Mouse (Mus musculus): ENCODE data around the gene Abcd3. TPM values are rescaled to one million over a fixed set of nuclear protein-coding genes. Genes with fewer than 3 reads are reported as not detected.

Abcd3 gene
- polyA plus RNA-seq, 1 experiment from 2014 or later: 42.2 TPM

GRCm38 (mm10) chr3:121844658-121845057, 29.6 kb upstream of the Abcd3 start:
- 87% methylated on average over 6 of the region's 6 CpGs for WGBS (ENCODE audit: insufficient replicate concordance)
- Histone ChIP-seq H3K27me3 (ENCODE audit: control insufficient read depth, insufficient read depth, low read length) (no peaks in the 10 kb centered on the region), H3K9me3 (replicated peaks; ENCODE audit: control insufficient read depth, low read length) (no peaks in the 10 kb centered on the region), H3K4me3 (ENCODE audit: low read depth, low read length) (no peak overlapping the region), H3K27ac (ENCODE audit: low read depth, low read length) (no peak overlapping the region), H3K9ac (ENCODE audit: low read depth, low read length) (no peak overlapping the region), H3K36me3 (ENCODE audit: control insufficient read depth, insufficient read depth, low read length) (no peaks in the 10 kb centered on the region), H3K4me1 (ENCODE audit: control insufficient read depth, insufficient read depth, low read length) (no peaks in the 10 kb centered on the region), H3K4me2 (no peak overlapping the region)
- no peak for ATAC-seq (replicated peaks; ENCODE audit: insufficient number of reproducible peaks, low FRiP score, low TSS enrichment)

GRCm38 (mm10) chr3:121844013-121844412, 28.9 kb upstream of the Abcd3 start:
- Histone ChIP-seq H3K9me3 (replicated peaks; ENCODE audit: control insufficient read depth, low read length) (no peaks in the 10 kb centered on the region), H3K4me1 (ENCODE audit: control insufficient read depth, insufficient read depth, low read length) (no peaks in the 10 kb centered on the region), H3K4me3 (ENCODE audit: low read depth, low read length) (no peak overlapping the region), H3K27ac (ENCODE audit: low read depth, low read length) (no peak overlapping the region), H3K36me3 (ENCODE audit: control insufficient read depth, insufficient read depth, low read length) (no peaks in the 10 kb centered on the region), H3K9ac (ENCODE audit: low read depth, low read length) (no peak overlapping the region), H3K4me2 (no peak overlapping the region), H3K27me3 (ENCODE audit: control insufficient read depth, insufficient read depth, low read length) (no peaks in the 10 kb centered on the region)
- 72% methylated on average over 3 of the region's 3 CpGs for WGBS (ENCODE audit: insufficient replicate concordance)
- no peak for ATAC-seq (replicated peaks; ENCODE audit: insufficient number of reproducible peaks, low FRiP score, low TSS enrichment)

- ATAC-seq (replicated peaks; ENCODE audit: insufficient number of reproducible peaks, low FRiP score, low TSS enrichment): no peak
- Histone ChIP-seq H3K4me1 (ENCODE audit: control insufficient read depth, insufficient read depth, low read length) (no peaks in the 10 kb centered on the region), H3K4me2 (no peak overlapping the region), H3K4me3 (ENCODE audit: low read depth, low read length) (no peak overlapping the region), H3K27me3 (ENCODE audit: control insufficient read depth, insufficient read depth, low read length) (no peaks in the 10 kb centered on the region), H3K27ac (ENCODE audit: low read depth, low read length) (no peak overlapping the region), H3K9me3 (replicated peaks; ENCODE audit: control insufficient read depth, low read length) (no peaks in the 10 kb centered on the region), H3K9ac (ENCODE audit: low read depth, low read length) (no peak overlapping the region), H3K36me3 (ENCODE audit: control insufficient read depth, insufficient read depth, low read length) (no peaks in the 10 kb centered on the region)
- 86% methylated on average over 5 of the region's 5 CpGs for WGBS (ENCODE audit: insufficient replicate concordance)
Measured at GRCm38 (mm10) chr3:121843254-121843653, 28.2 kb upstream of the Abcd3 start.

GRCm38 (mm10) chr3:121842306-121842860, 27.3 kb upstream of the Abcd3 start:
- no peak overlapping the region for H3K27ac ChIP-seq (ENCODE audit: low read depth, low read length)
- no peak overlapping the region for H3K9ac ChIP-seq (ENCODE audit: low read depth, low read length)
- 65% methylated on average over 7 of the region's 7 CpGs for WGBS (ENCODE audit: insufficient replicate concordance)
- no peak for ATAC-seq (replicated peaks; ENCODE audit: insufficient number of reproducible peaks, low FRiP score, low TSS enrichment)
- no peaks in the 10 kb centered on the region for H3K4me1 ChIP-seq (ENCODE audit: control insufficient read depth, insufficient read depth, low read length)
- no peak overlapping the region for H3K4me2 ChIP-seq
- no peaks in the 10 kb centered on the region for H3K9me3 ChIP-seq (replicated peaks; ENCODE audit: control insufficient read depth, low read length)
- H3K4me3 ChIP-seq (ENCODE audit: low read depth, low read length): no peak overlapping the region
- H3K36me3 ChIP-seq (ENCODE audit: control insufficient read depth, insufficient read depth, low read length): no peaks in the 10 kb centered on the region
- no peaks in the 10 kb centered on the region for H3K27me3 ChIP-seq (ENCODE audit: control insufficient read depth, insufficient read depth, low read length)

- H3K9me3 ChIP-seq (replicated peaks; ENCODE audit: control insufficient read depth, low read length): no peaks in the 10 kb centered on the region
- no peaks in the 10 kb centered on the region for H3K27me3 ChIP-seq (ENCODE audit: control insufficient read depth, insufficient read depth, low read length)
- H3K36me3 ChIP-seq (ENCODE audit: control insufficient read depth, insufficient read depth, low read length): no peaks in the 10 kb centered on the region
- no peak overlapping the region for H3K9ac ChIP-seq (ENCODE audit: low read depth, low read length)
- no peak for ATAC-seq (replicated peaks; ENCODE audit: insufficient number of reproducible peaks, low FRiP score, low TSS enrichment)
- no peaks in the 10 kb centered on the region for H3K4me1 ChIP-seq (ENCODE audit: control insufficient read depth, insufficient read depth, low read length)
- H3K27ac ChIP-seq (ENCODE audit: low read depth, low read length): no peak overlapping the region
- H3K4me2 ChIP-seq: no peak overlapping the region
- H3K4me3 ChIP-seq (ENCODE audit: low read depth, low read length): no peak overlapping the region
- 74% methylated on average over 9 of the region's 9 CpGs for WGBS (ENCODE audit: insufficient replicate concordance)
Measured at GRCm38 (mm10) chr3:121841412-121842014, 26.4 kb upstream of the Abcd3 start.

GRCm38 (mm10) chr3:121840351-121840750, 25.2 kb upstream of the Abcd3 start:
- WGBS (ENCODE audit: insufficient replicate concordance): 72% methylated on average over 8 of the region's 8 CpGs
- H3K9me3 ChIP-seq (replicated peaks; ENCODE audit: control insufficient read depth, low read length): no peaks in the 10 kb centered on the region
- no peak overlapping the region for H3K9ac ChIP-seq (ENCODE audit: low read depth, low read length)
- no peaks in the 10 kb centered on the region for H3K4me1 ChIP-seq (ENCODE audit: control insufficient read depth, insufficient read depth, low read length)
- no peak for ATAC-seq (replicated peaks; ENCODE audit: insufficient number of reproducible peaks, low FRiP score, low TSS enrichment)
- no peaks in the 10 kb centered on the region for H3K36me3 ChIP-seq (ENCODE audit: control insufficient read depth, insufficient read depth, low read length)
- H3K4me3 ChIP-seq (ENCODE audit: low read depth, low read length): no peak overlapping the region
- no peaks in the 10 kb centered on the region for H3K27me3 ChIP-seq (ENCODE audit: control insufficient read depth, insufficient read depth, low read length)
- no peak overlapping the region for H3K27ac ChIP-seq (ENCODE audit: low read depth, low read length)
- no peak overlapping the region for H3K4me2 ChIP-seq

- H3K27ac ChIP-seq (ENCODE audit: low read depth, low read length): no peak overlapping the region
- H3K9me3 ChIP-seq (replicated peaks; ENCODE audit: control insufficient read depth, low read length): no peaks in the 10 kb centered on the region
- no peak overlapping the region for H3K4me3 ChIP-seq (ENCODE audit: low read depth, low read length)
- H3K9ac ChIP-seq (ENCODE audit: low read depth, low read length): no peak overlapping the region
- H3K36me3 ChIP-seq (ENCODE audit: control insufficient read depth, insufficient read depth, low read length): no peaks in the 10 kb centered on the region
- no peak for ATAC-seq (replicated peaks; ENCODE audit: insufficient number of reproducible peaks, low FRiP score, low TSS enrichment)
- no peaks in the 10 kb centered on the region for H3K27me3 ChIP-seq (ENCODE audit: control insufficient read depth, insufficient read depth, low read length)
- WGBS (ENCODE audit: insufficient replicate concordance): 78% methylated on average over 2 of the region's 2 CpGs
- H3K4me2 ChIP-seq: no peak overlapping the region
- no peaks in the 10 kb centered on the region for H3K4me1 ChIP-seq (ENCODE audit: control insufficient read depth, insufficient read depth, low read length)
Measured at GRCm38 (mm10) chr3:121834732-121835131, 19.6 kb upstream of the Abcd3 start.

- WGBS (ENCODE audit: insufficient replicate concordance): 61% methylated on average over 4 of the region's 4 CpGs
- no peak overlapping the region for H3K4me3 ChIP-seq (ENCODE audit: low read depth, low read length)
- no peak overlapping the region for H3K4me2 ChIP-seq
- no peak overlapping the region for H3K9ac ChIP-seq (ENCODE audit: low read depth, low read length)
- no peaks in the 10 kb centered on the region for H3K27me3 ChIP-seq (ENCODE audit: control insufficient read depth, insufficient read depth, low read length)
- no peak overlapping the region for H3K27ac ChIP-seq (ENCODE audit: low read depth, low read length)
- no peak for ATAC-seq (replicated peaks; ENCODE audit: insufficient number of reproducible peaks, low FRiP score, low TSS enrichment)
- no peaks in the 10 kb centered on the region for H3K36me3 ChIP-seq (ENCODE audit: control insufficient read depth, insufficient read depth, low read length)
- no peaks in the 10 kb centered on the region for H3K4me1 ChIP-seq (ENCODE audit: control insufficient read depth, insufficient read depth, low read length)
- H3K9me3 ChIP-seq (replicated peaks; ENCODE audit: control insufficient read depth, low read length): no peaks in the 10 kb centered on the region
Measured at GRCm38 (mm10) chr3:121834250-121834649, 19.1 kb upstream of the Abcd3 start.

- H3K4me2 ChIP-seq: no peak overlapping the region
- no peaks in the 10 kb centered on the region for H3K9me3 ChIP-seq (replicated peaks; ENCODE audit: control insufficient read depth, low read length)
- 52% methylated on average over 1 of the region's 1 CpGs for WGBS (ENCODE audit: insufficient replicate concordance)
- no peak overlapping the region for H3K4me3 ChIP-seq (ENCODE audit: low read depth, low read length)
- no peaks in the 10 kb centered on the region for H3K36me3 ChIP-seq (ENCODE audit: control insufficient read depth, insufficient read depth, low read length)
- H3K27ac ChIP-seq (ENCODE audit: low read depth, low read length): no peak overlapping the region
- no peaks in the 10 kb centered on the region for H3K27me3 ChIP-seq (ENCODE audit: control insufficient read depth, insufficient read depth, low read length)
- no peak overlapping the region for H3K9ac ChIP-seq (ENCODE audit: low read depth, low read length)
- no peak for ATAC-seq (replicated peaks; ENCODE audit: insufficient number of reproducible peaks, low FRiP score, low TSS enrichment)
- H3K4me1 ChIP-seq (ENCODE audit: control insufficient read depth, insufficient read depth, low read length): no peaks in the 10 kb centered on the region
Measured at GRCm38 (mm10) chr3:121825092-121825491, 10.0 kb upstream of the Abcd3 start.

Measured in heart, embryonic 11.5 days (tissue).